Mouse (Mus musculus) liver, adult (tissue): ENCODE results near the gene Emb.

ENCODE experiments used
- GATA4 ChIP-seq: IDR thresholded peaks from 2 replicates; pipeline ENCODE4 v1.6.1; 2014; ENCODE audit warnings: mild to moderate bottlenecking, low read length; ENCODE audit not compliant: insufficient replicate concordance

Emb gene

DNA sequence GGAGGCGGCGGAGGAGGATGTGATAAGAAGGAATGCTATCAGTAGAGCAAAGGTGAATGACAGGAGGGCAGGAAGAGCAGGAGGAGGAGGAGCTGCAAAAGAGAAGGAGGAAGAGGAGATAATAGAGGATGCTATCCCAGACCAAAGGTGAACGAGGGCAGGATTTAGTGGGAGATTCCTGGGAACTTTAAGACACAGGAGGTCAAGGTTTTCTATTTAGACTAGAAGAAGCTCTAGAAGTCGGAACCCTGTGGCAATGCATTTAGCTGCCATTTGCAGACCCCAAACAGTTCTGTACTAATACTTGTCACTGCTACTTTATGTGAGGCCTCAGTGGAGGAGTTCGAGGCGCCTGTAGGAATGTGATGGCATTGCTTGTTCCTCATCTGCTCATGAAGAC, at the start of gene Emb:
Gene Emb, plus strand, starts transcription at position 301 of the 400 bp plus-strand sequence.
- no peak for TF ChIP-seq GATA4

GRCm38 (mm10) chr13:117163906-117164305, 44.4 kb upstream of the Emb start:
- no peak for TF ChIP-seq GATA4

DNA sequence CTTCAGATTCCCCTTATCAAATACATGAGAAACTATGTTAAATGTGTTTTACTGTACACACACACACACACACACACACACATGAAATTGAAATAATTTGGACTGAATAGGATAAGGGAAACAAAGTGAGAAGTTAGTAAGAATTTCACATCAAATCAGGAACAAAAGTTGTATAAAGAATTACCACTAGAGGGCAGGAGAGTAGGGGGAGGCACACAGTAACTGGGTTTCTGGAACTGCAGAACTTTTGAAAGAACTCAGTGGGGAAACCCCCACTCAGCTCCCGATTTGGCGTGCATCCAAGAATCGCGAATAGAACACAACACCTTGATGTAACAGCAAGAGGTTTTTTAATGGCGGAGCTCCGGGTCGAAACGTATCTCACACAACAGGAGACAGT, 43.3 kb upstream of the Emb start:
- no peak for TF ChIP-seq GATA4

DNA sequence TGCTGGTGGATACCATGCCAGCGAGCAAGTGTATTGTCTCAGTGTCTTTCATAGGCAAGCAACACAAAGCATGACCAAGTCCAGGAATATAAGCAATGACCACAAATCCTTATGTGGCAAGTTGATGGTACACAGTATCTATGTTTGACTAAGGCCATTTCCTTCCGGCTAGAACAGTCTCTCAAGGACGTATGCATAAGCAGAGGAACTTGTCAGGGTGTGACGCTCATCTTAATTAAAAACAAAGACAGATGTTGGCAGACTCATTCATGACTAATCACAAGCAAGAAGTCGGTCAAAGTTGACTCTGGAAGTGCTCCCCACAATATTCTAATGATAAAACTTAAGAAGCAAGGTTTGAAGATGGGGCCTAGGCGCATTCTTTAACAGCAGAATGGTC, 25.0 kb upstream of the Emb start:
- TF ChIP-seq GATA4 = no peak

GRCm38 (mm10) chr13:117185329-117185728, 23.0 kb upstream of the Emb start:
- TF ChIP-seq GATA4 = no peak

- TF ChIP-seq GATA4 = no peak
Measured at GRCm38 (mm10) chr13:117192161-117192560, 16.2 kb upstream of the Emb start.

DNA sequence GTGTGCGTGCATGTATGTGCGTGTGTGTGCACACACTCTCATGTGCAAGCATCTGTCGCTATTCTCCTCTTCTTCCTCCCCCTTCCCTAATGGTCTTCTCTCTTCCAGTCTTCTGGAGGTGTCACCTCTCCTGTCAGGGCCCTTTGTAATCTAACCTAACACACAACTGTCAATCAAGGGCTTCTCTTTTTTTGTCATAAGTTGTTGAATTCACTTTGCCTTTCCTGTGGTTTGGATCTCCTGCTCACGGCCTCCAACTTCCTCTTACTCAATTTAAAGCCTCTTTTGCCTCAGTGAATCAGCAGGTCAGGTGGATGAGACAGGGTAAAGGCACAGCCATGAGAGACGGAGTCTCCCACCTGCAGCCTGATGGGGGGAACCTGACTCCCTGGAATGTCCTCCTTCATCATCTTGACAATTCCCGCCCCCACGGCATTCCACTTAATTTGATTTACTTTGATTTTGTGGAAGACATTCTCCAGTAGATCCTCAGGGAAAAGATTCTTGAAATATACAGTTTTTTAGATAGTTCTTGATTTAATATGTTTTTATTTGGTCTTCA, 14.8 kb upstream of the Emb start:
- TF ChIP-seq GATA4 = no peak

GRCm38 (mm10) chr13:117195569-117196495, 12.5 kb upstream of the Emb start:
- no peak for TF ChIP-seq GATA4

DNA sequence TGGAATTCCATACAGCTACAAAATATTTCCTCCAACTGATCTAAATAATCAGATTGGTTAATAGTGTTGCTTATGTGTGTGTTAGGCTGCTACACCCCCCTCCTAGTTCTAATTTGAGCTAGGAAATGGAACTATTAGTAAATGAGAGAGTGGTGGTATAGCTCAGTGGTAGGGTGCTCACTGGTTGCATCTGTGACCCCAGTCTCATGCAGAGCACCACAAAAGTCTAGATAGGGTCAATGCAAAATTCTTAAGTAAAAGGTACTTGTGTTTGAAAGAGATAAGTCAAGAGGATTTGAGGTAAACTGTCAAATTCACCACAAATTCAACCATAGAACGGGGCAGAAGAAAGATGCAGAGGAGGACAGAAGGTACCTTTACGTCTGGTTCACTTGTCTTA, 10.7 kb upstream of the Emb start:
- TF ChIP-seq GATA4 = no peak

DNA sequence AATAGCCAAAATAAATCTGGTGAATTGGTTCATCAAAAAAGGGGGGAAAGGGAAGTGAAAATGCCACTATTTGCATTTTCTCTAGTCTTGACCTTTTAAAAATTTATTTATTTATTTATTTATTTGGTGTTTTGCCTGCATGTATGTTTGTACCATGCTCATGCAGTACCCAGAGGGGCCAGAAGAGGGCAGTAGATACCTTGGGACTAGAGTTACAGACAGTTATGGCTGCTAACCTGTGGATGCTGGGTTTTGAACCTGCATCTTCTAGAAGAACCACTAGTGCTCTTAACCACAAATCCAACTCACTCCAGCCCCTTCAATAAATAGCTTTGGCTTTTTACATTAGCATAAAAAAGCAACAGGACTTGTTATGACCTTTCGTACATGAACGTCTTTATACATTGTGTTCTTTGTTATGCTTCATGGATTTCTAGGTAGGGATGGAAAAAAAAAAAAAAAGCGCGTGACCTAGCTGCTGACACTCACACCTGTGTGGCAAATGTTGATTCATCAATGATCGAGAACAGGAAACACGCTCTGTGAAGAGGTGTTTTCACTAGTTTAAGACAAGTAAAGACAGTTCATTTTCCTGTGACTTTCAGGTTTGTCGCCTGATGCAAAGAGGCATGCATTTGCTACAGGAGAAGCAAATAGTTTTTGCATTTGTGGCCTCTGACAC, 9.8 kb upstream of the Emb start:
- no peak for TF ChIP-seq GATA4

- TF ChIP-seq GATA4 = no peak
Measured at GRCm38 (mm10) chr13:117202755-117203471, 5.4 kb upstream of the Emb start.

GRCm38 (mm10) chr13:117204685-117205084, 3.7 kb upstream of the Emb start:
- no peak for TF ChIP-seq GATA4

GRCm38 (mm10) chr13:117206066-117206465, 2.3 kb upstream of the Emb start:
- TF ChIP-seq GATA4 = no peak

DNA sequence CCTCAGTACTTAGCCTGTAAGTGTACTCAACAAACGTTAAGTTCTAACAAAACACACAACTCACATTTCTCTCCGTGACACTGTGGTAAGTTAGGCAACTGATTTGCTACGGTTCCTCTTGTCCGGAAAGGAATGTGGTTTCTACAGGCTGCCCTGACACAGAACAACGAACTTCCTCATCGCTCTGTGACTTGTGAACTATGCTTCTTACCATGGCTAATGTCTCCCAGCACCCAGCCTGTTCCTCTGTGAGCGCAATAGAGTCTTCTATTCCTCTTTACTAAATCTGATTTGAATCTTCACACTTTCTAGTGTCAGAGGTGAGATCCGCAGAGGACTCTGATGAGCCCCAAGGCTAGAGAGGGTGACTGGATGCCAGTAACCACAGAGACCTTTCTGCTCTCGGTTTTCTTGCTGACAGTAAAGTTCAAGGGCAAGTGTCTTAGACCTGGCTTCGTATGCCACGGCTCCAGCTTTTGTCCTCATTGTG, 3.1 kb downstream of the Emb start:
- TF ChIP-seq GATA4 = no peak

DNA sequence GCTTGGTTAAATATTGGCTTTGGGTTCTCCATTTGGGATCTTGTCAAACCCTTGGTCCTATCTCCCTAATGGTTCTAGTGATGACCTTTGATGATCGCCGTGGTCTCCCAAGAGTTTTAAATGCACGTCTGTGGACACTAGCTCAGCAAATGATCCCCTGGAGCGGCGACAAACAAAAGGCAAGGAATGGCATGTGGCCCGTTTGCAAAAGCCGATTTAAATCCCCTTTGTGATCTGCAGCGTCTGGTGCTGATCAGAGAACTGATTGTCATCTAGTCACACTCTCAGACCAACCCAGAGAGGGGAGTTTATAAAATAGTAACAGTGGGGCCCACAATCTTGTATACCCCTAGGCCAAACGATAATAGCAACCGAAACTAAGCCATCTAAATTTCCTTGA, 7.1 kb downstream of the Emb start:
- no peak for TF ChIP-seq GATA4
